Mouse (Mus musculus) stomach, postnatal 0 days (tissue): ENCODE results near the gene Hrc.

Experiments used
- CTCF ChIP-seq: IDR thresholded peaks from 2 replicates; pipeline ENCODE4 v1.5.1; 2016; ENCODE audit warnings: antibody characterized with exemption, low read depth, mild to moderate bottlenecking, moderate library complexity
- EP300 ChIP-seq: optimal IDR thresholded peaks from 2 replicates; pipeline ENCODE3; 2016; ENCODE audit warnings: antibody characterized with exemption

GRCm38 (mm10) chr7:45325800-45326199 lies 9.3 kb upstream of the Hrc start:
- TF ChIP-seq CTCF = peak; percentile 47
- no peak for TF ChIP-seq EP300
